Mouse (Mus musculus) intestine, embryonic 16.5 days (tissue): Measurements from ENCODE around the gene Tmem182. TPM values are rescaled to one million over a fixed set of nuclear protein-coding genes. Genes with fewer than 3 reads are reported as not detected.

Source experiments
- ATAC-seq: fragments of 200-750 bp; cut with Nextera tagmentation; 2 replicates; pipeline ENCODE4 v1.8.0; 2017; ENCODE audit warnings: moderate TSS enrichment, moderate library complexity
- H3K27ac ChIP-seq: fragments of 300-500 bp; sonication (generic); 2 replicates; pipeline ENCODE4 v1.5.1; 2014; ENCODE audit warnings: mild to moderate bottlenecking, low read length
- H3K27me3 ChIP-seq: fragments of 300-500 bp; sonication (generic); replicated peaks from 2 replicates; pipeline ENCODE4 v1.6.1; 2014; ENCODE audit warnings: low read length, control low read depth, mixed read lengths; ENCODE audit not compliant: control insufficient read depth, insufficient read depth
- H3K36me3 ChIP-seq: fragments of 300-500 bp; sonication (generic); 2 replicates; pipeline ENCODE4 v1.6.1; 2014; ENCODE audit warnings: low read length, control low read depth; ENCODE audit not compliant: control insufficient read depth, insufficient read depth
- H3K4me1 ChIP-seq: fragments of 300-500 bp; sonication (generic); 2 replicates; pipeline ENCODE4 v1.6.1; 2014; ENCODE audit warnings: low read length, control low read depth, mixed read lengths; ENCODE audit not compliant: control insufficient read depth, insufficient read depth
- H3K4me2 ChIP-seq: fragments of 300-500 bp; sonication (generic); 2 replicates; pipeline ENCODE4 v1.6.1; 2014; ENCODE audit warnings: low read depth, low read length, control low read depth
- H3K4me3 ChIP-seq: fragments of 300-500 bp; sonication (generic); 2 replicates; pipeline ENCODE4 v1.5.1; 2014; ENCODE audit warnings: mild to moderate bottlenecking, low read length
- H3K9ac ChIP-seq: fragments of 300-500 bp; sonication (generic); 2 replicates; pipeline ENCODE4 v1.6.1; 2014; ENCODE audit warnings: low read depth, low read length
- H3K9me3 ChIP-seq: fragments of 300-500 bp; sonication (generic); 2 replicates; pipeline ENCODE4 v1.6.1; 2016; ENCODE audit warnings: low read length, control low read depth; ENCODE audit not compliant: control insufficient read depth
- WGBS: fragments of 180-500 bp; shearing (Covaris S2); extraction: QIAGEN DNeasy Blood & Tissue Kit; methylation state at CpG from one replicate; pipeline ENCODE4 v1.1.7; 2014; 5-methylcytosine and 5-hydroxymethylcytosine counted together
- polyA plus RNA-seq: library from polyadenylated mRNA; unstranded; fragments of >200 nt; fragmentation: Nextera tagmentation; extraction: Ambion mirVana; gene quantifications from 2 replicates; pipeline ENCODE4 v1.2.1, GENCODE M21; 2015

Gene Tmem182
- polyA plus RNA-seq, 1 experiment from 2014 or later: 0.43 TPM

GRCm38 (mm10) chr1:40815071-40815845 is 9.9 kb downstream of the Tmem182 start:
- no peak overlapping the region for H3K27ac ChIP-seq
- 0 out of 2 replicates have a peak overlapping the region, but pooled peaks have one; percentile 9 for H3K4me2 ChIP-seq
- H3K9me3 ChIP-seq: no peaks in the 10 kb centered on the region
- no peak overlapping the region for H3K4me3 ChIP-seq
- 58% methylated on average over 16 of the region's 16 CpGs for whole genome bisulfite sequencing
- no peaks in the 10 kb centered on the region for H3K36me3 ChIP-seq
- no peak overlapping the region for H3K9ac ChIP-seq
- H3K27me3 ChIP-seq: no peaks in the 10 kb centered on the region
- no peak for ATAC-seq
- H3K4me1 ChIP-seq: no peaks in the 10 kb centered on the region

- H3K9ac ChIP-seq: no peak overlapping the region
- H3K27me3 ChIP-seq: no peaks in the 10 kb centered on the region
- no peak overlapping the region for H3K27ac ChIP-seq
- WGBS: 57% methylated on average over 4 of the region's 4 CpGs
- no peak for ATAC-seq
- H3K4me3 ChIP-seq: no peak overlapping the region
- H3K36me3 ChIP-seq: no peaks in the 10 kb centered on the region
- H3K4me1 ChIP-seq: no peaks in the 10 kb centered on the region
- no peak overlapping the region for H3K4me2 ChIP-seq
- H3K9me3 ChIP-seq: no peaks in the 10 kb centered on the region
Measured at GRCm38 (mm10) chr1:40824517-40824916, 19.1 kb downstream of the Tmem182 start.

- H3K9ac ChIP-seq: no peak overlapping the region
- no peaks in the 10 kb centered on the region for H3K27me3 ChIP-seq
- WGBS: 67% methylated on average over 8 of the region's 8 CpGs
- no peak overlapping the region for H3K4me3 ChIP-seq
- no peaks in the 10 kb centered on the region for H3K9me3 ChIP-seq
- no peak overlapping the region for H3K4me2 ChIP-seq
- no peaks in the 10 kb centered on the region for H3K36me3 ChIP-seq
- H3K27ac ChIP-seq: no peak overlapping the region
- ATAC-seq: no peak
- no peaks in the 10 kb centered on the region for H3K4me1 ChIP-seq
Measured at GRCm38 (mm10) chr1:40824936-40825335, 19.5 kb downstream of the Tmem182 start.

GRCm38 (mm10) chr1:40825826-40826225 is 20.4 kb downstream of the Tmem182 start:
- Histone ChIP-seq H3K36me3 (no peaks in the 10 kb centered on the region), H3K27ac (no peak overlapping the region), H3K4me2 (no peak overlapping the region), H3K9ac (no peak overlapping the region), H3K9me3 (no peaks in the 10 kb centered on the region), H3K4me1 (no peaks in the 10 kb centered on the region), H3K27me3 (no peaks in the 10 kb centered on the region), H3K4me3 (no peak overlapping the region)
- no peak for ATAC-seq
- 73% methylated on average over 7 of the region's 7 CpGs for WGBS

GRCm38 (mm10) chr1:40829213-40829914 is 24.0 kb downstream of the Tmem182 start:
- H3K9ac ChIP-seq: no peak overlapping the region
- no peaks in the 10 kb centered on the region for H3K9me3 ChIP-seq
- no peak overlapping the region for H3K4me2 ChIP-seq
- H3K4me1 ChIP-seq: no peaks in the 10 kb centered on the region
- WGBS: 65% methylated on average over 10 of the region's 10 CpGs
- no peak overlapping the region for H3K27ac ChIP-seq
- H3K4me3 ChIP-seq: no peak overlapping the region
- H3K27me3 ChIP-seq: no peaks in the 10 kb centered on the region
- no peaks in the 10 kb centered on the region for H3K36me3 ChIP-seq
- ATAC-seq: no peak

GRCm38 (mm10) chr1:40830712-40831507 is 25.5 kb downstream of the Tmem182 start:
- no peaks in the 10 kb centered on the region for H3K27me3 ChIP-seq
- peak; percentile 75 for ATAC-seq
- WGBS: 65% methylated on average over 4 of the region's 4 CpGs

GRCm38 (mm10) chr1:40835468-40835867 is 30.1 kb downstream of the Tmem182 start:
- H3K27me3 ChIP-seq: no peaks in the 10 kb centered on the region
- no peak overlapping the region for H3K9ac ChIP-seq
- H3K4me2 ChIP-seq: no peak overlapping the region
- no peaks in the 10 kb centered on the region for H3K9me3 ChIP-seq
- WGBS: 80% methylated on average over 4 of the region's 4 CpGs
- H3K4me1 ChIP-seq: no peaks in the 10 kb centered on the region
- no peak overlapping the region for H3K27ac ChIP-seq
- H3K4me3 ChIP-seq: no peak overlapping the region
- H3K36me3 ChIP-seq: no peaks in the 10 kb centered on the region
- no peak for ATAC-seq

More at GRCm38 (mm10) chr1:40830712-40831507, 25.5 kb downstream of the Tmem182 start:
- Histone ChIP-seq H3K9ac (no peak overlapping the region), H3K9me3 (no peaks in the 10 kb centered on the region), H3K4me1 (no peaks in the 10 kb centered on the region), H3K27ac (no peak overlapping the region), H3K4me3 (no peak overlapping the region), H3K4me2 (no peak overlapping the region), H3K36me3 (no peaks in the 10 kb centered on the region)

- Histone ChIP-seq H3K9me3 (no peaks in the 10 kb centered on the region), H3K9ac (no peak overlapping the region), H3K27ac (no peak overlapping the region), H3K27me3 (no peaks in the 10 kb centered on the region), H3K4me1 (no peaks in the 10 kb centered on the region), H3K4me2 (no peak overlapping the region), H3K4me3 (no peak overlapping the region), H3K36me3 (no peaks in the 10 kb centered on the region)
- no peak for ATAC-seq
- WGBS: 74% methylated on average over 8 of the region's 8 CpGs
Measured at GRCm38 (mm10) chr1:40840605-40841004, 35.2 kb downstream of the Tmem182 start.
